Mouse (Mus musculus): Measurements from ENCODE around the gene Elk3.

GRCm38 (mm10) chr10:93288336-93288735 is 22.6 kb downstream of the Elk3 start:
- TF ChIP-seq CTCF (IDR thresholded peaks at IDR 0.05; ENCODE audit: low read depth) = no peak
- TF ChIP-seq EP300 (optimal IDR thresholded peaks at IDR 0.05) = no peak
